Mouse (Mus musculus): ENCODE measurements around the gene Prkg1. TPM values are rescaled to one million over a fixed set of nuclear protein-coding genes. Genes with fewer than 3 reads are reported as not detected.

Gene Prkg1
- total RNA-seq, 4 experiments from 2014 or later = 8.4 to 12.1 (median 11.5) TPM

- DNase-seq = no peak
These were observed 628.5 kb downstream of the Prkg1 start for GRCm38 (mm10) chr19:31136316-31136715.

- DNase-seq = no peak
These were observed 632.2 kb downstream of the Prkg1 start for GRCm38 (mm10) chr19:31132614-31133013.

- DNase-seq = no peak
These were observed 640.2 kb downstream of the Prkg1 start for GRCm38 (mm10) chr19:31124628-31125027.

GRCm38 (mm10) chr19:31114690-31115089 is 650.1 kb downstream of the Prkg1 start:
- no peak for DNase-seq

GRCm38 (mm10) chr19:31106835-31107554 is 657.8 kb downstream of the Prkg1 start:
- no peak for DNase-seq

- no peak for DNase-seq
These were observed 658.8 kb downstream of the Prkg1 start for GRCm38 (mm10) chr19:31106036-31106435.

GRCm38 (mm10) chr19:31104764-31105163 is 660.1 kb downstream of the Prkg1 start:
- no peak for DNase-seq

GRCm38 (mm10) chr19:31099369-31099768 is 665.5 kb downstream of the Prkg1 start:
- DNase-seq = no peak

- no peak for DNase-seq
These were observed 667.0 kb downstream of the Prkg1 start for GRCm38 (mm10) chr19:31097857-31098256.

GRCm38 (mm10) chr19:31083761-31084160 is 681.1 kb downstream of the Prkg1 start:
- DNase-seq = peak; percentile 4

- DNase-seq = peak; percentile 99
These were observed 682.0 kb downstream of the Prkg1 start, which contains the start of gene Cstf2t for GRCm38 (mm10) chr19:31082662-31083429. TSS of gene Cstf2t (plus strand) at chr19:31082837.

GRCm38 (mm10) chr19:31082226-31082625 is 682.6 kb downstream of the Prkg1 start:
- DNase-seq = no peak

GRCm38 (mm10) chr19:31078241-31078640 is 686.6 kb downstream of the Prkg1 start:
- DNase-seq = no peak

GRCm38 (mm10) chr19:31076106-31076505 is 688.7 kb downstream of the Prkg1 start:
- no peak for DNase-seq

- no peak for DNase-seq
These were observed 690.1 kb downstream of the Prkg1 start for GRCm38 (mm10) chr19:31074717-31075063.

GRCm38 (mm10) chr19:31073959-31074716 is 690.7 kb downstream of the Prkg1 start:
- no peak for DNase-seq

- DNase-seq = no peak
These were observed 699.5 kb downstream of the Prkg1 start for GRCm38 (mm10) chr19:31065206-31065781.

GRCm38 (mm10) chr19:31064740-31065139 is 700.1 kb downstream of the Prkg1 start:
- DNase-seq = no peak

GRCm38 (mm10) chr19:31046601-31047000 is 718.2 kb downstream of the Prkg1 start:
- DNase-seq = no peak

GRCm38 (mm10) chr19:31040948-31041847 is 723.6 kb downstream of the Prkg1 start:
- DNase-seq = no peak

GRCm38 (mm10) chr19:31038951-31039350 is 725.9 kb downstream of the Prkg1 start:
- DNase-seq = no peak

GRCm38 (mm10) chr19:31031596-31031995 is 733.2 kb downstream of the Prkg1 start:
- DNase-seq = no peak
